Mouse (Mus musculus) ES-E14 (cell line): ENCODE results near the gene Glrx5.

ENCODE experiments used
- HCFC1 ChIP-seq: IDR thresholded peaks from 2 replicates; pipeline ENCODE4 v1.6.1; 2012; ENCODE audit warnings: low read length, inconsistent platforms, borderline replicate concordance; ENCODE audit not compliant: insufficient read depth
- ZC3H11A ChIP-seq: IDR thresholded peaks from 2 replicates; pipeline ENCODE4 v1.6.1; 2012; ENCODE audit warnings: low read depth, mild to moderate bottlenecking, inconsistent platforms, low read length, borderline replicate concordance

DNA sequence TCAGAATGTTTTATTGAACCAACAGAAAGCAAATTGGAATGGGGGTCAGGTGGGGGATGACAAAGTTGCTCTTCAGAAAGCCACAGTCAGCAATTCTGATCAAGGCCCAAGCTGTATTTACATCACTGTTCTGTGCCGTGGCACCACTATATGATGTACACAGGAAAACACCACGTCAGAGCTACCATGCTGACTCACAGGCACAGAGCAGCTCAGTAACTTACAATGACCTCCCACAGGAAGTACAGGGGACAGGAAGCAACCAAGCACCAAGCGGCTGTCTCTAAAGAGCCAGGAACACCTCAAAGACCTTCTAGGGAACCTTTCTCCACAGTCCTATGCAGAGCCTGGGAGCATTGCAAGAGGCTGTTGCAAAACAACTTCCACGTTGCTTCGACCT, 36.4 kb downstream of the Glrx5 start:
- TF ChIP-seq ZC3H11A (no peak), HCFC1 (no peak)
